19 mouse cellular contexts compared by ENCODE assay signal in genomic region chr15:74026120-74026519, GRCm38 (mm10).
DNase-seq lines count a peak whose midpoint lies in the region; ATAC-seq lines count a peak whose summit lies in the region.
"Had no signal": no experiment of that assay in that cellular context is flagged by ENCODE, and none has a peak within 500 bp of the region (broad histone marks: within the 10 kb centered on the region; RNA-seq: fewer than 3 reads in every experiment).

No protein-coding gene starts in this region.

- H3K27ac ChIP-seq in hindbrain, embryonic 11.5 days (ENCODE audit: low read depth, low read length), result 0 out of 2 replicates have a peak overlapping the region, but pooled peaks have one; percentile 14
- H3K27ac ChIP-seq in hindbrain, embryonic 14.5 days, result no peak overlapping the region
- H3K27ac ChIP-seq in hindbrain, embryonic 13.5 days, result peak overlapping the region; percentile 62
- H3K27ac ChIP-seq in neural tube, embryonic 13.5 days (replicated peaks), result no peak overlapping the region
- no peak overlapping the region for H3K27ac ChIP-seq in kidney, embryonic 16.5 days (ENCODE audit: low read length)
- H3K27ac ChIP-seq: embryonic facial prominence, embryonic 15.5 days; intestine, embryonic 15.5 days; kidney, postnatal 0 days; lung, embryonic 15.5 days had no signal

- peak; percentile 73 for ATAC-seq in hindbrain, embryonic 11.5 days (ENCODE audit: low FRiP score)
- ATAC-seq in hindbrain, embryonic 14.5 days (ENCODE audit: low FRiP score), result no peak
- no peak for ATAC-seq in hindbrain, embryonic 13.5 days (ENCODE audit: low FRiP score)
- peak; percentile 27; the same call in 1 of the 2 replicates for ATAC-seq in neural tube, embryonic 13.5 days (ENCODE audit: low read depth)
- no peak for ATAC-seq in kidney, embryonic 16.5 days (ENCODE audit: low FRiP score, low TSS enrichment)
- ATAC-seq: intestine, embryonic 15.5 days; Patski had no signal

- no peaks in the 10 kb centered on the region for H3K36me3 ChIP-seq in hindbrain, embryonic 11.5 days (ENCODE audit: control insufficient read depth, insufficient read depth, low read length)
- no peaks in the 10 kb centered on the region for H3K36me3 ChIP-seq in hindbrain, embryonic 14.5 days (replicated peaks; ENCODE audit: control insufficient read depth, insufficient read depth)
- H3K36me3 ChIP-seq in hindbrain, embryonic 13.5 days, result no peaks in the 10 kb centered on the region
- H3K36me3 ChIP-seq in neural tube, embryonic 13.5 days, result no peaks in the 10 kb centered on the region
- H3K36me3 ChIP-seq in kidney, embryonic 16.5 days (ENCODE audit: insufficient read depth, low read length), result no peaks in the 10 kb centered on the region
- H3K36me3 ChIP-seq: embryonic facial prominence, embryonic 15.5 days; intestine, embryonic 15.5 days; lung, embryonic 15.5 days had no signal

- H3K9ac ChIP-seq in hindbrain, embryonic 11.5 days (ENCODE audit: low read depth, low read length), result no peak overlapping the region
- no peak overlapping the region for H3K9ac ChIP-seq in hindbrain, embryonic 14.5 days
- H3K9ac ChIP-seq in hindbrain, embryonic 13.5 days, result no peak overlapping the region
- no peak overlapping the region; the same call in 1 of the 2 replicates for H3K9ac ChIP-seq in neural tube, embryonic 13.5 days
- no peak overlapping the region for H3K9ac ChIP-seq in kidney, embryonic 16.5 days (replicated peaks; ENCODE audit: low read length)
- H3K9ac ChIP-seq: embryonic facial prominence, embryonic 15.5 days; intestine, embryonic 15.5 days; lung, embryonic 15.5 days had no signal

- peaks cover 9% of the 10 kb centered on the region; the same call in 1 of the 2 replicates for H3K4me1 ChIP-seq in hindbrain, embryonic 11.5 days (replicated peaks; ENCODE audit: control insufficient read depth, insufficient read depth, low read length)
- H3K4me1 ChIP-seq in hindbrain, embryonic 14.5 days (replicated peaks; ENCODE audit: control insufficient read depth, insufficient read depth, low read length), result peaks cover 20% of the 10 kb centered on the region; the same call in 1 of the 2 replicates
- H3K4me1 ChIP-seq in hindbrain, embryonic 13.5 days (replicated peaks), result peaks cover 21% of the 10 kb centered on the region
- H3K4me1 ChIP-seq in neural tube, embryonic 13.5 days (replicated peaks), result peaks cover 20% of the 10 kb centered on the region
- no peaks in the 10 kb centered on the region for H3K4me1 ChIP-seq in kidney, embryonic 16.5 days (ENCODE audit: insufficient read depth, low read length)
- H3K4me1 ChIP-seq: embryonic facial prominence, embryonic 15.5 days; intestine, embryonic 15.5 days; lung, embryonic 15.5 days had no signal

- no peak overlapping the region for H3K4me2 ChIP-seq in hindbrain, embryonic 11.5 days (replicated peaks; ENCODE audit: low read depth, low read length)
- no peak overlapping the region for H3K4me2 ChIP-seq in hindbrain, embryonic 14.5 days (replicated peaks)
- H3K4me2 ChIP-seq in hindbrain, embryonic 13.5 days, result no peak overlapping the region
- H3K4me2 ChIP-seq in neural tube, embryonic 13.5 days, result no peak overlapping the region
- H3K4me2 ChIP-seq in kidney, embryonic 16.5 days (replicated peaks; ENCODE audit: low read depth, low read length), result no peak overlapping the region
- H3K4me2 ChIP-seq: embryonic facial prominence, embryonic 15.5 days; heart, embryonic 11.5 days; intestine, embryonic 15.5 days; lung, embryonic 15.5 days had no signal

- no peaks in the 10 kb centered on the region for H3K9me3 ChIP-seq in hindbrain, embryonic 11.5 days (ENCODE audit: control insufficient read depth, low read length)
- no peaks in the 10 kb centered on the region for H3K9me3 ChIP-seq in hindbrain, embryonic 14.5 days (ENCODE audit: control insufficient read depth, low read length)
- no peaks in the 10 kb centered on the region for H3K9me3 ChIP-seq in hindbrain, embryonic 13.5 days
- H3K9me3 ChIP-seq in neural tube, embryonic 13.5 days, result no peaks in the 10 kb centered on the region
- no peaks in the 10 kb centered on the region for H3K9me3 ChIP-seq in kidney, embryonic 16.5 days (ENCODE audit: low read length)
- H3K9me3 ChIP-seq: embryonic facial prominence, embryonic 15.5 days; intestine, embryonic 15.5 days; lung, embryonic 15.5 days had no signal

- DNase-seq in adrenal gland, postnatal 10 days, result peak; percentile 11
- no peak for DNase-seq in adrenal gland, adult 18-20 months (ENCODE audit: low spot score in 2 of 2)
- DNase-seq in hindbrain, embryonic 11.5 days (ENCODE audit: low spot score), result peak; percentile 61
- no peak for DNase-seq in hindbrain, embryonic 14.5 days (ENCODE audit: low spot score)
- DNase-seq in T-cell, adult 2 months (ENCODE audit: low spot score), result no peak
- DNase-seq: gastrocnemius, postnatal 25 days; layer of hippocampus, adult 9-11 months; liver; right cerebral cortex, postnatal 4 days had no signal

- no peak overlapping the region for H3K4me3 ChIP-seq in hindbrain, embryonic 11.5 days (ENCODE audit: low read depth, low read length)
- no peak overlapping the region for H3K4me3 ChIP-seq in hindbrain, embryonic 14.5 days (replicated peaks; ENCODE audit: low read length)
- no peak overlapping the region for H3K4me3 ChIP-seq in hindbrain, embryonic 13.5 days
- no peak overlapping the region for H3K4me3 ChIP-seq in neural tube, embryonic 13.5 days
- no peak overlapping the region for H3K4me3 ChIP-seq in kidney, embryonic 16.5 days (ENCODE audit: low read length)
- H3K4me3 ChIP-seq: embryonic facial prominence, embryonic 15.5 days; intestine, embryonic 15.5 days; lung, embryonic 15.5 days; myocyte had no signal

- WGBS in hindbrain, embryonic 11.5 days, result 28% methylated on average over 7 of the region's 7 CpGs
- WGBS in hindbrain, embryonic 14.5 days, result 13% methylated on average over 7 of the region's 7 CpGs
- WGBS in hindbrain, embryonic 13.5 days, result 6% methylated on average over 7 of the region's 7 CpGs
- 15% methylated on average over 7 of the region's 7 CpGs for WGBS in neural tube, embryonic 13.5 days
- 39% methylated on average over 7 of the region's 7 CpGs for WGBS in kidney, embryonic 16.5 days

- no peaks in the 10 kb centered on the region for H3K27me3 ChIP-seq in hindbrain, embryonic 11.5 days (ENCODE audit: control insufficient read depth, insufficient read depth, low read length)
- no peaks in the 10 kb centered on the region for H3K27me3 ChIP-seq in hindbrain, embryonic 14.5 days (ENCODE audit: control insufficient read depth, insufficient read depth, low read length)
- no peaks in the 10 kb centered on the region for H3K27me3 ChIP-seq in hindbrain, embryonic 13.5 days
- no peaks in the 10 kb centered on the region for H3K27me3 ChIP-seq in neural tube, embryonic 13.5 days
- no peaks in the 10 kb centered on the region for H3K27me3 ChIP-seq in kidney, embryonic 16.5 days (ENCODE audit: insufficient read depth, low read length)
- H3K27me3 ChIP-seq: embryonic facial prominence, embryonic 15.5 days; intestine, embryonic 15.5 days; lung, embryonic 15.5 days; Patski had no signal

Comparison
In these comparisons a context has a peak if more than half of its experiments do, and no peak if none do; other contexts are left out.
1. DNase-seq: peak in adrenal gland, postnatal 10 days (single experiment) and hindbrain, embryonic 11.5 days (single experiment); none in adrenal gland, adult 18-20 months (0 of 2), hindbrain, embryonic 14.5 days (single experiment) and T-cell, adult 2 months (single experiment).
2. ATAC-seq: peak in hindbrain, embryonic 11.5 days (single experiment) and neural tube, embryonic 13.5 days (single experiment); none in hindbrain, embryonic 14.5 days (single experiment), hindbrain, embryonic 13.5 days (single experiment) and kidney, embryonic 16.5 days (single experiment).
3. H3K27ac ChIP-seq: peak in hindbrain, embryonic 11.5 days (single experiment) and hindbrain, embryonic 13.5 days (single experiment); none in hindbrain, embryonic 14.5 days (single experiment), neural tube, embryonic 13.5 days (single experiment) and kidney, embryonic 16.5 days (single experiment).